9 mouse cellular contexts compared by ENCODE assay signal in the genomic region with DNA sequence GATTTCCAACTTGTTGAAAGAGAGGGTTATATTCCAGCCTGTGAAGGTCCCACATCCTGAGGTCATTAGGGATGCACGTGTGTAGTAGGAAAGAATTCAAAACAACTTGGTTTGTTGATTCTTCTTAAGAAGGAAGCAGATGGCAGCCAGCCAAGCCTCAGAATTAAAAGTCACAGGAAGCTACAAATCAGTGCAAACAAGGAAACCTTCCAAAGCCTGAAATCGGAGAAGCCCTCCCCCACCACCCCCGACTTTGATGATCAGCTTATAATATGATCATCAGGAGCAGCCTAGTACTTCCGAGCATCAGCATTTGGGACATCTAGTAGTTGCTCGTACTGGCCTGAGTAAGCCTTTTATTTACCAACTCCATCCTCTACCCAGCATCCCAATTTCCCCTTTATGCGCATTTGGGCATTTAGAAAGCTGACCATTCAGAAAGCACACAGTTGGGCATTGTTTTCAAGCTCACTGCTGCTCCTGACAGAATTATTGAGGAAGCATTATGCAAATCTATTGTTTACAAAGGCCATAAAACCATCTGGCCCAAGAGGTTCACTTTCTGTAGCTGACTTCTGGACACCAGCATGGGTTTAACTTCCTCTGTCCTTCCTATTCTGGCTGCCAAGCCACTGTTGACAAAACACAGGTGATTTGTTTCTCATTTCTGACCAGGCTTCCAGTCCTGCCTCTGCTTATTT. TPM values are rescaled to one million over a fixed set of nuclear protein-coding genes. Genes with fewer than 3 reads are reported as not detected.
A peak's percentile ranks its signal among the peaks of the same experiment; 100 is the strongest.
DNase-seq lines count a peak whose midpoint lies in the region; ATAC-seq and TF ChIP-seq lines count a peak whose summit lies in the region.
"Had no signal": no experiment of that assay in that cellular context is flagged by ENCODE, and none has a peak within 500 bp of the region (broad histone marks: within the 10 kb centered on the region; RNA-seq: fewer than 3 reads in every experiment).

No protein-coding gene starts in this region.

- no peaks in the 10 kb centered on the region for H3K36me3 ChIP-seq in heart, embryonic 10.5 days
- H3K36me3 ChIP-seq in limb, embryonic 14.5 days (ENCODE audit: control insufficient read depth, insufficient read depth, low read length), result no peaks in the 10 kb centered on the region
- no peaks in the 10 kb centered on the region for H3K36me3 ChIP-seq in stomach, embryonic 16.5 days (ENCODE audit: control insufficient read depth, insufficient read depth, low read length)
- H3K36me3 ChIP-seq: G1E had no signal

- H3K9ac ChIP-seq in limb, embryonic 14.5 days (ENCODE audit: low read depth, low read length, severe bottlenecking), result no peak overlapping the region
- no peak overlapping the region for H3K9ac ChIP-seq in stomach, embryonic 16.5 days (ENCODE audit: low read length)

- intact Hi-C loops in left cerebral cortex, postnatal 36 days (cut with DNase I), result no loop called here

- peak; percentile 55 to 68 for DNase-seq in heart, adult 18-20 months
- no peak for DNase-seq in heart, embryonic 10.5 days (ENCODE audit: low spot score)
- peak; percentile 44 for DNase-seq in CD4-positive helper T cell, adult 2 months (ENCODE audit: low read depth, low spot score)
- DNase-seq in embryo, embryonic 10.5 days (ENCODE audit: low spot score), result peak; percentile 62
- peak; percentile 59 for DNase-seq in heart, postnatal 4 days
- peak; percentile 64 for DNase-seq in limb, embryonic 14.5 days (ENCODE audit: low spot score)
- DNase-seq in left cerebral cortex, postnatal 36 days (ENCODE audit: low spot score in 2 of 2), result no peak

- H3K27ac ChIP-seq in heart, embryonic 10.5 days, result no peak overlapping the region
- no peak overlapping the region for H3K27ac ChIP-seq in limb, embryonic 14.5 days (replicated peaks; ENCODE audit: low read depth, low read length)
- 0 out of 2 replicates have a peak overlapping the region, but pooled peaks have one; percentile 19 for H3K27ac ChIP-seq in stomach, embryonic 16.5 days (ENCODE audit: low read length)

- no peaks in the 10 kb centered on the region for H3K4me1 ChIP-seq in heart, embryonic 10.5 days
- H3K4me1 ChIP-seq in limb, embryonic 14.5 days (ENCODE audit: control insufficient read depth, insufficient read depth, low read length), result 0 out of 2 replicates have a peak, but pooled peaks cover 4% of the 10 kb centered on the region
- H3K4me1 ChIP-seq in stomach, embryonic 16.5 days (ENCODE audit: control insufficient read depth, insufficient read depth, low read length), result peaks cover 4% of the 10 kb centered on the region

- ATAC-seq in limb, embryonic 14.5 days (ENCODE audit: low FRiP score, low read depth), result no peak
- peak; percentile 29; the same call in 1 of the 2 replicates for ATAC-seq in stomach, embryonic 16.5 days (ENCODE audit: insufficient read depth, low FRiP score)

- H3K9me3 ChIP-seq in heart, embryonic 10.5 days, result no peaks in the 10 kb centered on the region
- H3K9me3 ChIP-seq in limb, embryonic 14.5 days (ENCODE audit: control insufficient read depth, low read length), result no peaks in the 10 kb centered on the region
- no peaks in the 10 kb centered on the region for H3K9me3 ChIP-seq in stomach, embryonic 16.5 days (replicated peaks; ENCODE audit: control insufficient read depth, low read length)
- H3K9me3 ChIP-seq: G1E had no signal

- 53% methylated on average over 6 of the region's 6 CpGs for WGBS in heart, embryonic 10.5 days
- whole genome bisulfite sequencing in limb, embryonic 14.5 days, result 20% methylated on average over 6 of the region's 6 CpGs
- 31% methylated on average over 6 of the region's 6 CpGs for WGBS in stomach, embryonic 16.5 days

- no peaks in the 10 kb centered on the region for H3K27me3 ChIP-seq in heart, embryonic 10.5 days (ENCODE audit: insufficient read depth, poor library complexity, severe bottlenecking)
- H3K27me3 ChIP-seq in limb, embryonic 14.5 days (ENCODE audit: control insufficient read depth, insufficient read depth, low read length), result no peaks in the 10 kb centered on the region
- H3K27me3 ChIP-seq in stomach, embryonic 16.5 days (ENCODE audit: control insufficient read depth, insufficient read depth, low read length), result no peaks in the 10 kb centered on the region

- TF ChIP-seq POLR2A in limb, embryonic 14.5 days (IDR thresholded peaks at IDR 0.05; ENCODE audit: borderline replicate concordance, extremely low read depth, insufficient read depth, insufficient read length), result no peak

- no peak overlapping the region for H3K4me3 ChIP-seq in heart, embryonic 10.5 days
- no peak overlapping the region for H3K4me3 ChIP-seq in limb, embryonic 14.5 days (replicated peaks; ENCODE audit: low read length)
- H3K4me3 ChIP-seq in stomach, embryonic 16.5 days (replicated peaks; ENCODE audit: low read length), result no peak overlapping the region

- no peak overlapping the region for H3K4me2 ChIP-seq in limb, embryonic 14.5 days (replicated peaks; ENCODE audit: low read depth, low read length, severe bottlenecking)
- no peak overlapping the region; the same call in 1 of the 2 replicates for H3K4me2 ChIP-seq in stomach, embryonic 16.5 days (ENCODE audit: low read depth, low read length)

RNA-seq across cellular contexts. Expression of gene Ppp3ca, which starts 59.9 kb away (rescaled TPM):
- 10 to 100 TPM; 42.9 to 44.5 TPM for total RNA-seq in heart, adult 18-20 months (2021)
- 45.5 and 53.9 TPM in 2 replicates for polyA plus RNA-seq in heart, embryonic 10.5 days (2016; fragmentation: Nextera tagmentation; extraction: Ambion mirVana)
- 10 to 100 TPM; 56.4 to 62.2 TPM for total RNA-seq in heart, postnatal 4 days (2021)
- 31.5 and 32.2 TPM in 2 replicates for polyA plus RNA-seq in limb, embryonic 14.5 days (2012; rRNA removed)
- 74.8 and 85.2 TPM in 2 replicates for polyA plus RNA-seq in limb, embryonic 14.5 days (2014; fragmentation: Nextera tagmentation; extraction: Ambion mirVana)
- polyA plus RNA-seq in stomach, embryonic 16.5 days (2015; fragmentation: Nextera tagmentation; extraction: Ambion mirVana), result 42.8 and 43.3 TPM in 2 replicates
- 100 to 1,000 TPM; 853 to 913 TPM for total RNA-seq in left cerebral cortex, postnatal 36 days (2021)

Comparison
In these comparisons a context has a peak if more than half of its experiments do, and no peak if none do; other contexts are left out.
1. DNase-seq: peak in heart, adult 18-20 months (2 of 2), CD4-positive helper T cell, adult 2 months (single experiment), embryo, embryonic 10.5 days (single experiment), heart, postnatal 4 days (single experiment) and limb, embryonic 14.5 days (single experiment); none in heart, embryonic 10.5 days (single experiment) and left cerebral cortex, postnatal 36 days (0 of 2).
2. RNA of gene Ppp3ca, which starts 59.9 kb away (total RNA-seq): 853 to 913 TPM in left cerebral cortex, postnatal 36 days; 56.4 to 62.2 TPM in heart, postnatal 4 days and 42.9 to 44.5 TPM in heart, adult 18-20 months; every median in the first group is over 10 times any median in the second.